In genomic region chr8:111716603-111717487, GRCm38 (mm10) we compare ENCODE assay signal across 8 mouse cellular contexts. TPM values are rescaled to one million over a fixed set of nuclear protein-coding genes. Genes with fewer than 3 reads are reported as not detected.
DNase-seq lines count a peak whose midpoint lies in the region; ATAC-seq and TF ChIP-seq lines count a peak whose summit lies in the region.

No protein-coding gene starts in this region.

- TF ChIP-seq POLR2A in limb, embryonic 14.5 days (IDR thresholded peaks at IDR 0.05; ENCODE audit: borderline replicate concordance, extremely low read depth, insufficient read depth, insufficient read length) = no peak

- H3K4me2 ChIP-seq in embryonic facial prominence, embryonic 14.5 days (ENCODE audit: low read depth, low read length) = peak overlapping the region; percentile 35
- H3K4me2 ChIP-seq in limb, embryonic 14.5 days (replicated peaks; ENCODE audit: low read depth, low read length, severe bottlenecking) = peak overlapping the region; percentile 6; the same call in 1 of the 2 replicates

- H3K9ac ChIP-seq in embryonic facial prominence, embryonic 14.5 days (ENCODE audit: low read depth, low read length) = peak overlapping the region; percentile 58
- peak overlapping the region; percentile 28; the same call in 1 of the 2 replicates for H3K9ac ChIP-seq in limb, embryonic 14.5 days (ENCODE audit: low read depth, low read length, severe bottlenecking)

- ATAC-seq in embryonic facial prominence, embryonic 14.5 days (ENCODE audit: low read depth) = peak; percentile 81
- ATAC-seq in limb, embryonic 14.5 days (ENCODE audit: low FRiP score, low read depth) = peak; percentile 63
- ATAC-seq in activated CD4-positive, CD25-positive, alpha-beta regulatory T cell, adult 4 months = no peak

- peaks cover 64% of the 10 kb centered on the region for H3K36me3 ChIP-seq in embryonic facial prominence, embryonic 14.5 days (ENCODE audit: control insufficient read depth, insufficient read depth, low read length)
- peaks cover 77% of the 10 kb centered on the region for H3K36me3 ChIP-seq in limb, embryonic 14.5 days (ENCODE audit: control insufficient read depth, insufficient read depth, low read length)

- H3K4me1 ChIP-seq in embryonic facial prominence, embryonic 14.5 days (ENCODE audit: control insufficient read depth, insufficient read depth, low read length) = peaks cover 23% of the 10 kb centered on the region
- peaks cover 18% of the 10 kb centered on the region for H3K4me1 ChIP-seq in limb, embryonic 14.5 days (ENCODE audit: control insufficient read depth, insufficient read depth, low read length)

- H3K4me3 ChIP-seq in embryonic facial prominence, embryonic 14.5 days (ENCODE audit: low read depth, low read length) = no peak overlapping the region
- no peak overlapping the region for H3K4me3 ChIP-seq in limb, embryonic 14.5 days (replicated peaks; ENCODE audit: low read length)

- no peaks in the 10 kb centered on the region for H3K27me3 ChIP-seq in embryonic facial prominence, embryonic 14.5 days (replicated peaks; ENCODE audit: control insufficient read depth, insufficient read depth, low read length)
- H3K27me3 ChIP-seq in limb, embryonic 14.5 days (ENCODE audit: control insufficient read depth, insufficient read depth, low read length) = no peaks in the 10 kb centered on the region

- WGBS in embryonic facial prominence, embryonic 14.5 days = 31% methylated on average over 10 of the region's 10 CpGs
- WGBS in limb, embryonic 14.5 days = 58% methylated on average over 9 of the region's 10 CpGs

- no peaks in the 10 kb centered on the region for H3K9me3 ChIP-seq in embryonic facial prominence, embryonic 14.5 days (ENCODE audit: control insufficient read depth, low read length)
- no peaks in the 10 kb centered on the region for H3K9me3 ChIP-seq in limb, embryonic 14.5 days (ENCODE audit: control insufficient read depth, low read length)

- DNase-seq in ovary, adult 18-20 months (ENCODE audit: low spot score) = peak; percentile 84
- DNase-seq in ovary, postnatal 10 days (ENCODE audit: low spot score) = no peak
- DNase-seq in embryonic facial prominence, embryonic 14.5 days (ENCODE audit: low spot score) = peak; percentile 91
- peak; percentile 80 to 86 for DNase-seq in heart, adult 9 months (ENCODE audit: low spot score in 2 of 2)
- DNase-seq in kidney, adult 9 months = peak; percentile 19
- peak; percentile 79 for DNase-seq in limb, embryonic 14.5 days (ENCODE audit: low spot score)
- peak; percentile 63 for DNase-seq in retina, embryonic 14.5 days (ENCODE audit: low spot score)

- peak overlapping the region; percentile 96 for H3K27ac ChIP-seq in embryonic facial prominence, embryonic 14.5 days (replicated peaks; ENCODE audit: low read depth, low read length)
- H3K27ac ChIP-seq in limb, embryonic 14.5 days (replicated peaks; ENCODE audit: low read depth, low read length) = peak overlapping the region; percentile 84

RNA-seq across cellular contexts. Expression of gene Ctrb1, which starts 26.0 kb away (rescaled TPM):
- not detected in 2 replicates for polyA plus RNA-seq in embryonic facial prominence, embryonic 14.5 days (2014; fragmentation: Nextera tagmentation; extraction: Ambion mirVana)
- polyA plus RNA-seq in limb, embryonic 14.5 days (2012; rRNA removed) = 0.10 and 0.91 TPM in 2 replicates
- not detected in 2 replicates for polyA plus RNA-seq in limb, embryonic 14.5 days (2014; fragmentation: Nextera tagmentation; extraction: Ambion mirVana)
- not detected for polyA plus RNA-seq in activated CD4-positive, CD25-positive, alpha-beta regulatory T cell, adult 4 months (2017; shearing (Covaris generic))

RNA-seq across cellular contexts. Expression of gene Bcar1, which starts 26.8 kb away (rescaled TPM):
- 34.9 and 35.3 TPM in 2 replicates for polyA plus RNA-seq in embryonic facial prominence, embryonic 14.5 days (2014; fragmentation: Nextera tagmentation; extraction: Ambion mirVana)
- 55.5 and 79.4 TPM in 2 replicates for polyA plus RNA-seq in limb, embryonic 14.5 days (2012; rRNA removed)
- 40.7 and 45.4 TPM in 2 replicates for polyA plus RNA-seq in limb, embryonic 14.5 days (2014; fragmentation: Nextera tagmentation; extraction: Ambion mirVana)
- under 1 TPM; 0.21 to 0.38 TPM for polyA plus RNA-seq in activated CD4-positive, CD25-positive, alpha-beta regulatory T cell, adult 4 months (2017; shearing (Covaris generic))

Comparison
In these comparisons a context has a peak if more than half of its experiments do, and no peak if none do; other contexts are left out.
1. RNA of gene Bcar1, which starts 26.8 kb away (polyA plus RNA-seq): 40.7 to 79.4 TPM in limb, embryonic 14.5 days and 34.9 to 35.3 TPM in embryonic facial prominence, embryonic 14.5 days; 0.21 to 0.38 TPM in activated CD4-positive, CD25-positive, alpha-beta regulatory T cell, adult 4 months; every median in the first group is over 10 times any median in the second.